Mouse (Mus musculus) embryonic facial prominence, embryonic 13.5 days (tissue): ENCODE results near the gene Cux1. TPM values are rescaled to one million over a fixed set of nuclear protein-coding genes. Genes with fewer than 3 reads are reported as not detected.

ENCODE experiments used
- ATAC-seq: fragments of 200-750 bp; cut with Nextera tagmentation; 2 replicates; pipeline ENCODE4 v1.8.0; 2017; ENCODE audit warnings: low read depth; ENCODE audit not compliant: insufficient number of reproducible peaks, insufficient read depth, low FRiP score, low TSS enrichment
- H3K27ac ChIP-seq: fragments of 300-500 bp; sonication (generic); 2 replicates; pipeline ENCODE4 v1.5.1; 2015; ENCODE audit warnings: moderate library complexity, mild to moderate bottlenecking, inconsistent platforms
- H3K27me3 ChIP-seq: fragments of 300-500 bp; sonication (generic); 2 replicates; pipeline ENCODE4 v1.6.1; 2015; ENCODE audit warnings: mild to moderate bottlenecking, inconsistent platforms
- H3K36me3 ChIP-seq: fragments of 300-500 bp; sonication (generic); 2 replicates; pipeline ENCODE4 v1.6.1; 2015; ENCODE audit warnings: mild to moderate bottlenecking, inconsistent platforms
- H3K4me1 ChIP-seq: fragments of 300-500 bp; sonication (generic); 2 replicates; pipeline ENCODE4 v1.6.1; 2015; ENCODE audit warnings: inconsistent platforms
- H3K4me2 ChIP-seq: fragments of 300-500 bp; sonication (generic); 2 replicates; pipeline ENCODE4 v1.6.1; 2015; ENCODE audit warnings: moderate library complexity, mild to moderate bottlenecking, inconsistent platforms
- H3K4me3 ChIP-seq: fragments of 300-500 bp; sonication (generic); 2 replicates; pipeline ENCODE4 v1.5.1; 2015; ENCODE audit warnings: mild to moderate bottlenecking, inconsistent platforms
- H3K9ac ChIP-seq: fragments of 300-500 bp; sonication (generic); 2 replicates; pipeline ENCODE4 v1.6.1; 2015; ENCODE audit warnings: mild to moderate bottlenecking, inconsistent platforms
- H3K9me3 ChIP-seq: fragments of 300-500 bp; sonication (generic); 2 replicates; pipeline ENCODE4 v1.6.1; 2016; ENCODE audit warnings: inconsistent platforms
- WGBS: fragments of 180-500 bp; shearing (Covaris S2); methylation state at CpG from one replicate; pipeline ENCODE4 v1.1.7; 2015; ENCODE audit warnings: mixed read lengths; 5-methylcytosine and 5-hydroxymethylcytosine counted together
- polyA plus RNA-seq: library from polyadenylated mRNA; unstranded; fragments of >200 nt; fragmentation: Nextera tagmentation; extraction: Ambion mirVana; gene quantifications from 2 replicates; pipeline ENCODE4 v1.2.1, GENCODE M21; 2015

Cux1 gene
- polyA plus RNA-seq, 1 experiment from 2014 or later = 82.7 TPM

- Histone ChIP-seq H3K4me3 (no peak overlapping the region), H3K36me3 (no peaks in the 10 kb centered on the region), H3K9ac (no peak overlapping the region), H3K9me3 (no peaks in the 10 kb centered on the region), H3K4me1 (peaks cover 30% of the 10 kb centered on the region), H3K27ac (no peak overlapping the region), H3K4me2 (no peak overlapping the region), H3K27me3 (peaks cover 90% of the 10 kb centered on the region)
- no peak for ATAC-seq
- 75% methylated on average over 2 of the region's 2 CpGs for WGBS
These were observed 70.0 kb downstream of the Cux1 start for GRCm38 (mm10) chr5:136497301-136497700.

- Histone ChIP-seq H3K36me3 (no peaks in the 10 kb centered on the region), H3K4me3 (no peak overlapping the region), H3K4me1 (peaks cover 21% of the 10 kb centered on the region), H3K27me3 (peaks cover 91% of the 10 kb centered on the region), H3K9ac (no peak overlapping the region), H3K27ac (no peak overlapping the region), H3K9me3 (no peaks in the 10 kb centered on the region), H3K4me2 (no peak overlapping the region)
- 90% methylated on average over 3 of the region's 3 CpGs for WGBS
- no peak for ATAC-seq
These were observed 71.7 kb downstream of the Cux1 start for GRCm38 (mm10) chr5:136495581-136495980.

- Histone ChIP-seq H3K27me3 (peaks cover 91% of the 10 kb centered on the region), H3K9ac (no peak overlapping the region), H3K9me3 (no peaks in the 10 kb centered on the region), H3K27ac (no peak overlapping the region), H3K4me1 (peaks cover 19% of the 10 kb centered on the region), H3K4me2 (no peak overlapping the region), H3K36me3 (no peaks in the 10 kb centered on the region), H3K4me3 (no peak overlapping the region)
- 45% methylated on average over 7 of the region's 7 CpGs for WGBS
- ATAC-seq = no peak
These were observed 72.4 kb downstream of the Cux1 start for GRCm38 (mm10) chr5:136494927-136495326.

- H3K4me1 ChIP-seq = peaks cover 19% of the 10 kb centered on the region
- H3K27me3 ChIP-seq = peaks cover 84% of the 10 kb centered on the region
- H3K9me3 ChIP-seq = no peaks in the 10 kb centered on the region
- H3K9ac ChIP-seq = no peak overlapping the region
- ATAC-seq = no peak
- no peaks in the 10 kb centered on the region for H3K36me3 ChIP-seq
- H3K4me2 ChIP-seq = no peak overlapping the region
- WGBS = 89% methylated on average over 2 of the region's 2 CpGs
- no peak overlapping the region for H3K27ac ChIP-seq
- H3K4me3 ChIP-seq = no peak overlapping the region
These were observed 73.0 kb downstream of the Cux1 start for GRCm38 (mm10) chr5:136494288-136494687.

GRCm38 (mm10) chr5:136489450-136489849 lies 77.8 kb downstream of the Cux1 start:
- 49% methylated on average over 5 of the region's 5 CpGs for whole genome bisulfite sequencing
- H3K4me1 ChIP-seq = peaks cover 29% of the 10 kb centered on the region
- no peak overlapping the region for H3K4me2 ChIP-seq
- no peaks in the 10 kb centered on the region for H3K9me3 ChIP-seq
- no peak overlapping the region for H3K27ac ChIP-seq
- H3K4me3 ChIP-seq = no peak overlapping the region
- H3K36me3 ChIP-seq = peaks cover 11% of the 10 kb centered on the region
- no peak for ATAC-seq
- H3K9ac ChIP-seq = no peak overlapping the region
- peaks cover 54% of the 10 kb centered on the region for H3K27me3 ChIP-seq

GRCm38 (mm10) chr5:136488721-136489120 lies 78.6 kb downstream of the Cux1 start:
- WGBS = 74% methylated on average over 3 of the region's 3 CpGs

GRCm38 (mm10) chr5:136488223-136488622 lies 79.1 kb downstream of the Cux1 start:
- Histone ChIP-seq H3K4me3 (no peak overlapping the region), H3K4me2 (no peak overlapping the region), H3K9ac (no peak overlapping the region), H3K4me1 (peaks cover 29% of the 10 kb centered on the region), H3K36me3 (peaks cover 18% of the 10 kb centered on the region), H3K27ac (no peak overlapping the region), H3K27me3 (peaks cover 43% of the 10 kb centered on the region), H3K9me3 (no peaks in the 10 kb centered on the region)
- WGBS = 73% methylated on average over 1 of the region's 1 CpGs
- ATAC-seq = no peak

More at GRCm38 (mm10) chr5:136488721-136489120, 78.6 kb downstream of the Cux1 start:
- Histone ChIP-seq H3K27me3 (peaks cover 47% of the 10 kb centered on the region), H3K36me3 (peaks cover 15% of the 10 kb centered on the region), H3K4me2 (no peak overlapping the region), H3K4me1 (peaks cover 29% of the 10 kb centered on the region), H3K9me3 (no peaks in the 10 kb centered on the region), H3K4me3 (no peak overlapping the region), H3K9ac (no peak overlapping the region), H3K27ac (no peak overlapping the region)
- no peak for ATAC-seq

GRCm38 (mm10) chr5:136487397-136488093 lies 79.7 kb downstream of the Cux1 start:
- peaks cover 24% of the 10 kb centered on the region for H3K36me3 ChIP-seq
- H3K4me1 ChIP-seq = peaks cover 29% of the 10 kb centered on the region
- no peak overlapping the region for H3K4me2 ChIP-seq
- no peaks in the 10 kb centered on the region for H3K9me3 ChIP-seq
- ATAC-seq = no peak
- H3K9ac ChIP-seq = no peak overlapping the region
- 50% methylated on average over 11 of the region's 11 CpGs for WGBS
- peaks cover 36% of the 10 kb centered on the region for H3K27me3 ChIP-seq
- no peak overlapping the region for H3K4me3 ChIP-seq
- H3K27ac ChIP-seq = no peak overlapping the region

- Histone ChIP-seq H3K27ac (no peak overlapping the region), H3K9ac (no peak overlapping the region), H3K36me3 (peaks cover 27% of the 10 kb centered on the region), H3K9me3 (no peaks in the 10 kb centered on the region), H3K4me2 (no peak overlapping the region), H3K27me3 (peaks cover 25% of the 10 kb centered on the region), H3K4me3 (no peak overlapping the region), H3K4me1 (peaks cover 29% of the 10 kb centered on the region)
- WGBS = 86% methylated on average over 3 of the region's 3 CpGs
- no peak for ATAC-seq
These were observed 80.9 kb downstream of the Cux1 start for GRCm38 (mm10) chr5:136486401-136486800.

GRCm38 (mm10) chr5:136485397-136485796 lies 81.9 kb downstream of the Cux1 start:
- Histone ChIP-seq H3K27ac (no peak overlapping the region), H3K4me3 (no peak overlapping the region), H3K9me3 (no peaks in the 10 kb centered on the region), H3K36me3 (peaks cover 27% of the 10 kb centered on the region), H3K9ac (no peak overlapping the region), H3K4me1 (peaks cover 25% of the 10 kb centered on the region), H3K27me3 (peaks cover 18% of the 10 kb centered on the region; the same call in 1 of the 2 replicates), H3K4me2 (no peak overlapping the region)
- no peak for ATAC-seq
- 94% methylated on average over 6 of the region's 6 CpGs for WGBS

- WGBS = 81% methylated on average over 1 of the region's 1 CpGs
- Histone ChIP-seq H3K27ac (no peak overlapping the region), H3K4me3 (no peak overlapping the region), H3K9me3 (no peaks in the 10 kb centered on the region), H3K4me2 (no peak overlapping the region), H3K27me3 (peaks cover 4% of the 10 kb centered on the region; the same call in 1 of the 2 replicates), H3K9ac (no peak overlapping the region), H3K4me1 (0 out of 2 replicates have a peak, but pooled peaks cover 4% of the 10 kb centered on the region), H3K36me3 (peaks cover 27% of the 10 kb centered on the region)
- no peak for ATAC-seq
These were observed 84.9 kb downstream of the Cux1 start for GRCm38 (mm10) chr5:136482434-136482833.

- Histone ChIP-seq H3K4me2 (no peak overlapping the region), H3K9ac (no peak overlapping the region), H3K27ac (no peak overlapping the region), H3K36me3 (peaks cover 26% of the 10 kb centered on the region), H3K27me3 (no peaks in the 10 kb centered on the region), H3K9me3 (no peaks in the 10 kb centered on the region), H3K4me3 (no peak overlapping the region), H3K4me1 (0 out of 2 replicates have a peak, but pooled peaks cover 7% of the 10 kb centered on the region)
- WGBS = 91% methylated on average over 7 of the region's 7 CpGs
- no peak for ATAC-seq
These were observed 86.7 kb downstream of the Cux1 start for GRCm38 (mm10) chr5:136480541-136480940.
